Mouse (Mus musculus): ENCODE results near the gene Foxred2.

- TF ChIP-seq CTCF (IDR thresholded peaks at IDR 0.05; ENCODE audit: low read depth) (no peak), EP300 (IDR thresholded peaks at IDR 0.05; ENCODE audit: low read depth) (no peak)
Observed at GRCm38 (mm10) chr15:77891766-77892165, 64.8 kb downstream of the Foxred2 start.

All from liver, postnatal 0 days (tissue).